Mouse (Mus musculus) bone marrow, adult 2 months (tissue): Measurements from ENCODE around the gene Per2. TPM values are rescaled to one million over a fixed set of nuclear protein-coding genes. Genes with fewer than 3 reads are reported as not detected.

Source experiments
- H3K27ac ChIP-seq: fragments of 200-500 bp; 2 replicates; pipeline ENCODE4 v1.5.1; 2012; ENCODE audit warnings: low read depth, mild to moderate bottlenecking, control low read depth, inconsistent platforms, low read length; ENCODE audit not compliant: control insufficient read depth, poor library complexity, insufficient read depth
- H3K4me1 ChIP-seq: fragments of 200-500 bp; 2 replicates; pipeline ENCODE4 v1.6.1; 2011; ENCODE audit warnings: low read length; ENCODE audit not compliant: control insufficient read depth, insufficient read depth
- H3K4me3 ChIP-seq: fragments of 200-500 bp; replicated peaks from 2 replicates; pipeline ENCODE3; 2011; ENCODE audit warnings: mild to moderate bottlenecking, low read depth, low read length, control low read depth; ENCODE audit not compliant: control insufficient read depth
- CTCF ChIP-seq: fragments of 200-500 bp; IDR thresholded peaks from 2 replicates; pipeline ENCODE4 v1.5.1; 2011; ENCODE audit warnings: low read length, control low read depth; ENCODE audit not compliant: control insufficient read depth, insufficient read depth
- POLR2A ChIP-seq: fragments of 200-500 bp; IDR thresholded peaks from 2 replicates; pipeline ENCODE4 v1.6.1; 2011; ENCODE audit warnings: low read depth, mild to moderate bottlenecking, control low read depth, low read length, borderline replicate concordance; ENCODE audit not compliant: control insufficient read depth
- WGBS: fragments of 180-500 bp; shearing (Covaris S2); methylation state at CpG from one replicate; pipeline ENCODE4 v1.1.7; 2018; 5-methylcytosine and 5-hydroxymethylcytosine counted together
- polyA plus RNA-seq: library from polyadenylated mRNA; stranded (reverse); fragments of >200 nt; gene quantifications from 2 replicates; pipeline ENCODE4 v1.2.4, GENCODE M21; 2011; ENCODE audit warnings: low replicate concordance; ENCODE audit not compliant: missing spikeins, insufficient read depth, insufficient read length

Gene Per2
- polyA plus RNA-seq, 1 experiment = 9.4 TPM

DNA sequence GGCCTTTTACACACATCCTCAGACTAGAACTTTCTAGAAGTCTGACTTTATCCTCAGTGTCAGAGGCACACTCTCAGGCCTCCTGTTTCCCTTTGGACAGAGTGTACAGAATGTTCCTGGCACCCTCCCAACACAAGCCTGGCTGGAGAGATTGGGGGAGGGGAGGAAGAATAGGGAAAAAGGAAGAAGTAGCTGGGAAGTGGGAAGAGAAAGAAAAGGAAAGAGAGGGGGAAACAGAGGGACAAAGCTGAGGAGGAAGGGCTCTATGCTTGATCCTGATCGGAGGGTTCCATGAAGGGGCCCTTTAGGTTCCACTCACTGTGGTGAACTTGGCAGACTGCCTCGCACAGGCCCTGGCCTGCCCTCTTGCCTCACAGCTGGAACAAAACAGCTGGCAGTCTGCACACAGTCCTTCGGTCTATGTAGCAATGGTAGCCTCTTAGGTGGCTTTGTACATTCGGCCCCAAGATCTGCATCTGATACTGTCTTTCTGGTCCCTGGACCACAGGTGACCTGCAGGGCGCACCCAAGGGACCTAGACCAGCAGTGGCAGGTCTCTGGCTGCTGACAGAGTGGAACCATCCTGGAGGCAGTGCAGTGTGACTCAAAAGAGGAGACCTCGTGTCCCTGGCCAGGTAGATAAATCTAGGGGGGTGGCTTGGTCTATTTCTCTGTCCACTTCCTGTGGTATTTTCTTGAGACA, 22.6 kb downstream of the Per2 start:
- H3K4me1 ChIP-seq = peaks cover 6% of the 10 kb centered on the region
- H3K27ac ChIP-seq = no peak overlapping the region
- WGBS = 32% methylated on average over 6 of the region's 6 CpGs
- TF ChIP-seq POLR2A = no peak
- TF ChIP-seq CTCF = no peak
- no peak overlapping the region for H3K4me3 ChIP-seq

DNA sequence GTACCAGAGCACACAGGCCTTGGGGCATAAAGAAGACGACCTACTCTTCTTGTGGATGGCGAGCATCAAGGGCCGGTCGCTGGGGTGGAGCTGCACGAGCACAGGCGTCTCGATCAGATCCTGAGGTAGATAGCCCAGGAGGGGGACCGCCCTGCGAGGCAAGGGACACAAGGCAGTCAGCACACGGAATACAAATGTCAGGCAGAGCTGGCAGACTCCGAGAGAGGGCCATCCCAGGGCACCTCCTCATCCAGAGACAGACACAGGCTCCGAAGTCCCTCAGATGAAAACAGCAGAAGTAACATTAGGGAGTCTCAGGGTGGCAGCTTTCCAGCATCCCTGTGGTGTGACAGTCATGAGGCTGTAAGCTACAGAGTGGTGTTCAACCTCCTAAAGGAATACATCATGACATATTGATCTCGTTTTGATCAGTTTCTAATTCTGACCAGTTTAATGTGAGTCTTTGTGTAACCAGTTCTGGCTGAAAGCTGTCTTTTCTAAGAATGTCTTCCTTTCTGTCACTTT, 23.5 kb downstream of the Per2 start:
- H3K27ac ChIP-seq = no peak overlapping the region
- no peak overlapping the region for H3K4me3 ChIP-seq
- 81% methylated on average over 13 of the region's 13 CpGs for WGBS
- H3K4me1 ChIP-seq = peaks cover 6% of the 10 kb centered on the region
- no peak for TF ChIP-seq CTCF
- TF ChIP-seq POLR2A = no peak

DNA sequence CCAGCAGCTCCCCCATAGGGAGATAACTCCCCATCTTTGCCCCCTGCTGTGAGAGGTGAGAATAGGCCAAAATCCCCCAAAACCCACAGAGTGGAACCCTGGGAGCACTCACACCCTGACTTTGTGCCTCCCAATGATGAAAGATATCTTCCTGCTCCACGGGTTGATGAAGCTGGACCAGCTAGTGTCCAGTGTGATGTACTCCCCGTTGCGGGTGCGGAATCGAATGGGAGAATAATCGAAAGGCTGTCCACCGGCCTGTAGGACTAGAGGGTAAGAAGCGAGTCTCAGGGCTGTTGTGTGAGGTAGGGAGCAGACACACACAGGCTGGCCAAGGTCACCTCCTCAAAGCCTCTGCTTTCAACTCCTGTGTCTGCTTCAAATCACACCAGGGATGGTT, 24.2 kb downstream of the Per2 start:
- Histone ChIP-seq H3K4me3 (no peak overlapping the region), H3K27ac (no peak overlapping the region), H3K4me1 (peaks cover 6% of the 10 kb centered on the region)
- no peak for TF ChIP-seq POLR2A
- no peak for TF ChIP-seq CTCF
- WGBS = 94% methylated on average over 8 of the region's 8 CpGs

DNA sequence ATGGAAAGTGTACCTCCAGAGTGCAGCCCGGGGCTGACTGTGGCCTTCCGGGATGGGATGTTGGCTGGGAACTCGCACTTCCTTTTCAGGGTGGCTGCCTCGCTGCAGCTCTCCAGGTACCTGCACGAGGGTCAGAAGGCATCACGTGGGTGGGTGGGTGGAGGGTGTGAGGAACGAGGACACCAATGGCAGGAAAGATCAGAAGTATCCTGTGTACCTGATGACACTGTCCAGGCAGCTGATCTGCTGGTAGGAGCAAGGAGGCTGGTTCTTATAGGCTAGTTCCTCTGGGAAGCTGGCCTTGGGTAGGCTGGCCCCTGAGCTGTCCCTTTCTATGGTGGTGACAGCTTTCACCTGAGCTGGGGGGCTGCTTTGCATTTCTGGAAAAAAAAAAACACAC, 28.4 kb downstream of the Per2 start:
- WGBS = 87% methylated on average over 7 of the region's 7 CpGs
- no peak for TF ChIP-seq POLR2A
- no peak for TF ChIP-seq CTCF

DNA sequence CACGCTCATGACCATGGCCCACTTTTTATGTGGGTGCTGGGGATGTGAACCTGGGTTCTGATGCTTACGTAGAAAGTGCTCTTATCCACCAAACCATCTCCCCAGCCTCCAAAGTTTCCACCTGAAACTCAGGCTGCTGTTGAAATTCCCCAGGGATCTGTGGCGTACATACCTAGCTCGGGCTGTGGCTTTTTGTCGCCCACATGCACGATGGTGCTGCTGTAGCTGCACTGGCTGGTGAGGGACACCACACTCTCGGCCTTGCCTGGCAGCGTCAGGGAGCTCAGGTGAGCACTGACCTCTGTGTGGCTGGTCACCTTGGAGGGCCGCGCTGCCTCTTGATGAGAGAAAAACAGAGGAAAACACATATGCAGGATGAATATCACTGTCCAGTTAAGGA, 29.9 kb downstream of the Per2 start:
- TF ChIP-seq POLR2A (no peak), CTCF (no peak)
- Histone ChIP-seq H3K4me1 (no peaks in the 10 kb centered on the region), H3K4me3 (no peak overlapping the region), H3K27ac (no peak overlapping the region)
- 94% methylated on average over 10 of the region's 10 CpGs for WGBS

More for the DNA sequence above, 28.4 kb downstream of the Per2 start:
- no peak overlapping the region for H3K4me3 ChIP-seq
- H3K4me1 ChIP-seq = no peaks in the 10 kb centered on the region
- H3K27ac ChIP-seq = no peak overlapping the region

DNA sequence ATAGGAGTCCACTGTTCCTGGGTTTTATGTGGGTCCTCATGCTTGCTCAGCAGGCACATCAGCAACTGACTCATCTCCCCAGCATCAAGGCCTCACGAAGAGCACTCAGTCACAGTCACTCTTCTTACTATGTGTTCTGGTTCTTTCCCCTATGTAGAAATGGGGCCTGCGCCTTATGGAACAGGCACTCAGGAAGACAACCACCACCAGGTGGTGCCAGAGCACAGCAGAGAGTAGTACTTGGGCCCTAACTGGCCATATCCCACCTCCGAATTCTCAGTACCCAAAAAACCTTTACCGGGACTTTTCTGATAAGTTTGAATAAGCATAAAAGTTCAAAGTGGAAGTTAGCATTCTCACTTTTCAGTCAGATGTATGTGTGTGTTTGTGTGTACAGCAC, 30.5 kb downstream of the Per2 start:
- peak; percentile 91 for TF ChIP-seq CTCF
- no peak for TF ChIP-seq POLR2A
- 44% methylated on average over 4 of the region's 4 CpGs for WGBS

DNA sequence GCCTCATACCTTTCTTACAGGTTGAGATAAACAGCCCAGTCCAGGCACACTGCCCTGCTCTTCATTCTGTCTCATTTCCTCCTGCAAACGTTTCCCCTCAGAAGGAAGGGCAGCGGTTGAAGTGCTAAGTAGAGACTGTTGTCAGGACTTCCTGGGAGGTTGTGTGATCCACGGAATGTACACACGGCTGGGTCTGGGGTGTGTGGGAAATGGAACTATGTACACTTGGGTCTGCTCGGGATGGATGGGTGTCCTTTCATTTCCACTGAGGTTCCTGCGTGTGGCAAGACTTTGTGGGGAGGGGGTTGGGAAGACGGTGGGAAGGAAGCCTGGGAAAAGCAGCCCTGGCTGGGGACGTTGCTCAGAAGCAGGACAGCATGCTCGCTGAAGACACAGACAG, 32.7 kb downstream of the Per2 start:
- 82% methylated on average over 9 of the region's 9 CpGs for WGBS
- no peak for TF ChIP-seq CTCF
- no peak for TF ChIP-seq POLR2A
- no peak overlapping the region for H3K4me3 ChIP-seq
- no peaks in the 10 kb centered on the region; the same call in 1 of the 2 replicates for H3K4me1 ChIP-seq
- H3K27ac ChIP-seq = no peak overlapping the region

More for the DNA sequence above, 30.5 kb downstream of the Per2 start:
- no peak overlapping the region for H3K4me3 ChIP-seq
- H3K27ac ChIP-seq = no peak overlapping the region
- H3K4me1 ChIP-seq = no peaks in the 10 kb centered on the region

DNA sequence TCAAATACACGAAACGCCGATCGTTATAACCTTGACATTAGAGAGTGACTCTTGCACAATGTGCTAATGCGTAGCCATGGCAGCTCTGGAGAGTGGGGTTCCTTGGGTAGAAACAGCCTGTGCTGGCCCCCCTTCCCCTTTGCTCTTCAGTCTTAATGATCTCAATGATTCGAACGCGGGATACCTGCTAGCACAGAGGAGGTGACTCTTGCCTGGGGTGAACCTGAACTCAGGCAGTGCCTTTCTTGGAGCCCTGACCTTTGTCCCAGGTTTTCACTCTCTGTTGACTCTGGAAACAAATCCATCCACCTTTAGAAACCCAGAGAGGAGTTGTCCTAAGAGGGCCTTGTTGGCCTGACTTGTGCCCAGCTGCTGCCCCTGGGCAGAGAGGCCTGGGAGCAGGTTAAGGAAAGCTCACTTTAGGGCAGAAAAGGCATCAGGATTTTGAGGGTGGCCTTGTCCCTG, 38.5 kb downstream of the Per2 start:
- H3K4me1 ChIP-seq = no peaks in the 10 kb centered on the region; the same call in 1 of the 2 replicates
- TF ChIP-seq POLR2A = no peak
- TF ChIP-seq CTCF = no peak
- H3K27ac ChIP-seq = no peak overlapping the region
- WGBS = 87% methylated on average over 8 of the region's 8 CpGs
- H3K4me3 ChIP-seq = no peak overlapping the region
